Mouse (Mus musculus) myocyte (in vitro differentiated cells): ENCODE measurements around the gene Adcy4.

Experiments used
- CEBPB ChIP-seq: IDR thresholded peaks from 2 replicates; pipeline ENCODE4 v1.6.1; 2011; ENCODE audit warnings: mild to moderate bottlenecking, moderate library complexity; ENCODE audit not compliant: poor library complexity, insufficient read depth, severe bottlenecking
- POLR2A ChIP-seq: IDR thresholded peaks from one replicate; pipeline ENCODE4 v1.6.1; 2011; ENCODE audit warnings: low read depth, mild to moderate bottlenecking, control low read depth, moderate library complexity; ENCODE audit not compliant: insufficient read length

- no peak for TF ChIP-seq POLR2A
- no peak for TF ChIP-seq CEBPB
Observed at GRCm38 (mm10) chr14:55788256-55789050, 4.6 kb upstream of the Adcy4 start, which contains the start of gene Ripk3.
